Mouse (Mus musculus): ENCODE measurements around the gene AI661453. TPM values are rescaled to one million over a fixed set of nuclear protein-coding genes. Genes with fewer than 3 reads are reported as not detected.
"Not testable (repeated sequence)": the region's sequence is repeated elsewhere in the genome, so short reads cannot be mapped to it uniquely, and the experiment has no call there.

The AI661453 gene
- total RNA-seq, 1 experiment, result 2.2 TPM

- TF ChIP-seq ZNF384 (IDR thresholded peaks at IDR 0.05; ENCODE audit: low read depth, low read length) (no peak), MAFK (IDR thresholded peaks at IDR 0.05; ENCODE audit: insufficient read depth, low read depth, low read length) (no peak), CHD2 (IDR thresholded peaks at IDR 0.05; ENCODE audit: low read depth, low read length) (no peak), ZC3H11A (IDR thresholded peaks at IDR 0.05; ENCODE audit: borderline replicate concordance, low read depth, low read length) (no peak), HCFC1 (IDR thresholded peaks at IDR 0.05; ENCODE audit: borderline replicate concordance, insufficient read depth, low read length) (no peak)
- peaks cover 79% of the 10 kb centered on the region for H3K36me3 ChIP-seq (ENCODE audit: control insufficient read depth, insufficient read depth, low read length, poor library complexity, severe bottlenecking)
- no peak overlapping the region for H3K4me3 ChIP-seq (ENCODE audit: insufficient read depth in 1 of 2, low read depth in 1 of 2, low read length in 2 of 2, poor library complexity in 1 of 2, severe bottlenecking in 1 of 2)
- DNase-seq (ENCODE audit: low read depth, low spot score), result no peak
- H3K27ac ChIP-seq (ENCODE audit: insufficient read depth, low read depth, low read length, poor library complexity, severe bottlenecking), result no peak overlapping the region
- no peak overlapping the region for H3K9ac ChIP-seq (ENCODE audit: insufficient read depth, low read depth, low read length, poor library complexity, severe bottlenecking)
- in situ Hi-C loops (cut with MboI; ENCODE audit: low sequenced_read_pairs in 2 of 2, unreplicated experiment in 2 of 2), result no loop called here
- H3K9me3 ChIP-seq (ENCODE audit: control insufficient read depth, insufficient read depth, low read depth, low read length), result no peaks in the 10 kb centered on the region
- H3K4me1 ChIP-seq (ENCODE audit: control insufficient read depth in 2 of 2, insufficient read depth in 2 of 2, low read length in 2 of 2, poor library complexity in 1 of 2), result peaks cover 0 to 19% of the 10 kb centered on the region in 2 experiments; a peak in 1 of 4 replicates
These were observed 57.7 kb downstream of the AI661453 start for GRCm38 (mm10) chr17:47494132-47494531.

- TF ChIP-seq ZC3H11A (IDR thresholded peaks at IDR 0.05; ENCODE audit: borderline replicate concordance, low read depth, low read length) (no peak), HCFC1 (IDR thresholded peaks at IDR 0.05; ENCODE audit: borderline replicate concordance, insufficient read depth, low read length) (no peak), MAFK (IDR thresholded peaks at IDR 0.05; ENCODE audit: insufficient read depth, low read depth, low read length) (no peak), ZNF384 (IDR thresholded peaks at IDR 0.05; ENCODE audit: low read depth, low read length) (no peak), CHD2 (IDR thresholded peaks at IDR 0.05; ENCODE audit: low read depth, low read length) (no peak)
- Histone ChIP-seq H3K27ac (ENCODE audit: insufficient read depth, low read depth, low read length, poor library complexity, severe bottlenecking) (no peak overlapping the region), H3K4me3 (ENCODE audit: insufficient read depth in 1 of 2, low read depth in 1 of 2, low read length in 2 of 2, poor library complexity in 1 of 2, severe bottlenecking in 1 of 2) (peak overlapping the region; percentile 95 to 99), H3K9me3 (ENCODE audit: control insufficient read depth, insufficient read depth, low read depth, low read length) (no peaks in the 10 kb centered on the region), H3K9ac (ENCODE audit: insufficient read depth, low read depth, low read length, poor library complexity, severe bottlenecking) (peak overlapping the region; percentile 78), H3K36me3 (ENCODE audit: control insufficient read depth, insufficient read depth, low read length, poor library complexity, severe bottlenecking) (peaks cover 28% of the 10 kb centered on the region), H3K4me1 (ENCODE audit: control insufficient read depth in 2 of 2, insufficient read depth in 2 of 2, low read length in 2 of 2, poor library complexity in 1 of 2) (peaks cover 6 to 18% of the 10 kb centered on the region in 2 experiments; a peak in 2 of 4 replicates)
- in situ Hi-C loops (cut with MboI; ENCODE audit: low sequenced_read_pairs in 2 of 2, unreplicated experiment in 2 of 2), result no loop called here
- no peak for DNase-seq (ENCODE audit: low read depth, low spot score)
These were observed 65.1 kb downstream of the AI661453 start for GRCm38 (mm10) chr17:47501531-47501930.

- H3K36me3 ChIP-seq (ENCODE audit: control insufficient read depth, insufficient read depth, low read length, poor library complexity, severe bottlenecking), result peaks cover 24% of the 10 kb centered on the region
- H3K27ac ChIP-seq (ENCODE audit: insufficient read depth, low read depth, low read length, poor library complexity, severe bottlenecking), result peak within 1 kb of the TSS; percentile 96
- peak; percentile 93 for DNase-seq (ENCODE audit: low read depth, low spot score)
- H3K4me1 ChIP-seq (ENCODE audit: control insufficient read depth in 2 of 2, insufficient read depth in 2 of 2, low read length in 2 of 2, poor library complexity in 1 of 2), result peaks cover 6 to 16% of the 10 kb centered on the region in 2 experiments; a peak in 2 of 4 replicates
- H3K9ac ChIP-seq (ENCODE audit: insufficient read depth, low read depth, low read length, poor library complexity, severe bottlenecking), result peak within 1 kb of the TSS; percentile 98
- H3K4me3 ChIP-seq (ENCODE audit: insufficient read depth in 1 of 2, low read depth in 1 of 2, low read length in 2 of 2, poor library complexity in 1 of 2, severe bottlenecking in 1 of 2), result peak within 1 kb of the TSS; percentile 95 to 99
- in situ Hi-C loops (cut with MboI; ENCODE audit: low sequenced_read_pairs in 2 of 2, unreplicated experiment in 2 of 2), result no loop called here
- no peaks in the 10 kb centered on the region for H3K9me3 ChIP-seq (ENCODE audit: control insufficient read depth, insufficient read depth, low read depth, low read length)
- TF ChIP-seq ZNF384 (IDR thresholded peaks at IDR 0.05; ENCODE audit: low read depth, low read length) (no peak), HCFC1 (IDR thresholded peaks at IDR 0.05; ENCODE audit: borderline replicate concordance, insufficient read depth, low read length) (peak; percentile 93)
These were observed 65.7 kb downstream of the AI661453 start, which contains the start of gene Taf8 for GRCm38 (mm10) chr17:47501946-47502706. Gene Taf8, minus strand, starts transcription at chr17:47502292.

GRCm38 (mm10) chr17:47502707-47503045 lies 66.3 kb downstream of the AI661453 start:
- peak overlapping the region; percentile 30 to 99; a peak in 2 of 4 replicates for H3K4me3 ChIP-seq (ENCODE audit: insufficient read depth in 1 of 2, low read depth in 1 of 2, low read length in 2 of 2, poor library complexity in 1 of 2, severe bottlenecking in 1 of 2)
- H3K27ac ChIP-seq (ENCODE audit: insufficient read depth, low read depth, low read length, poor library complexity, severe bottlenecking), result peak overlapping the region; percentile 81; the same call in 1 of the 2 replicates
- peaks cover 22% of the 10 kb centered on the region for H3K36me3 ChIP-seq (ENCODE audit: control insufficient read depth, insufficient read depth, low read length, poor library complexity, severe bottlenecking)
- in situ Hi-C loops (cut with MboI; ENCODE audit: low sequenced_read_pairs in 2 of 2, unreplicated experiment in 2 of 2); DNase-seq (ENCODE audit: low read depth, low spot score); H3K9me3 ChIP-seq (ENCODE audit: control insufficient read depth, insufficient read depth, low read depth, low read length); H3K9ac ChIP-seq (ENCODE audit: insufficient read depth, low read depth, low read length, poor library complexity, severe bottlenecking): not testable (repeated sequence)
- peaks cover 7 to 21% of the 10 kb centered on the region in 2 experiments for H3K4me1 ChIP-seq (ENCODE audit: control insufficient read depth in 2 of 2, insufficient read depth in 2 of 2, low read length in 2 of 2, poor library complexity in 1 of 2)

- no peak for DNase-seq (ENCODE audit: low read depth, low spot score)
- H3K9ac ChIP-seq (ENCODE audit: insufficient read depth, low read depth, low read length, poor library complexity, severe bottlenecking), result no peak overlapping the region
- no peaks in the 10 kb centered on the region for H3K9me3 ChIP-seq (ENCODE audit: control insufficient read depth, insufficient read depth, low read depth, low read length)
- H3K36me3 ChIP-seq (ENCODE audit: control insufficient read depth, insufficient read depth, low read length, poor library complexity, severe bottlenecking), result peaks cover 14% of the 10 kb centered on the region
- TF ChIP-seq ZNF384 (IDR thresholded peaks at IDR 0.05; ENCODE audit: low read depth, low read length) (no peak), MAFK (IDR thresholded peaks at IDR 0.05; ENCODE audit: insufficient read depth, low read depth, low read length) (no peak), ZC3H11A (IDR thresholded peaks at IDR 0.05; ENCODE audit: borderline replicate concordance, low read depth, low read length) (no peak), HCFC1 (IDR thresholded peaks at IDR 0.05; ENCODE audit: borderline replicate concordance, insufficient read depth, low read length) (no peak), CHD2 (IDR thresholded peaks at IDR 0.05; ENCODE audit: low read depth, low read length) (no peak)
- H3K4me3 ChIP-seq (ENCODE audit: insufficient read depth in 1 of 2, low read depth in 1 of 2, low read length in 2 of 2, poor library complexity in 1 of 2, severe bottlenecking in 1 of 2), result no peak overlapping the region
- in situ Hi-C loops (cut with MboI; ENCODE audit: low sequenced_read_pairs in 2 of 2, unreplicated experiment in 2 of 2), result no loop called here
- peak overlapping the region; percentile 80; the same call in 1 of the 2 replicates for H3K27ac ChIP-seq (ENCODE audit: insufficient read depth, low read depth, low read length, poor library complexity, severe bottlenecking)
- H3K4me1 ChIP-seq (ENCODE audit: control insufficient read depth in 2 of 2, insufficient read depth in 2 of 2, low read length in 2 of 2, poor library complexity in 1 of 2), result peaks cover 9 to 22% of the 10 kb centered on the region in 2 experiments
These were observed 67.3 kb downstream of the AI661453 start for GRCm38 (mm10) chr17:47503689-47504088.
